Mouse (Mus musculus): ENCODE results near the gene Ccdc65. TPM values are rescaled to one million over a fixed set of nuclear protein-coding genes. Genes with fewer than 3 reads are reported as not detected.
"Not testable (repeated sequence)": the region's sequence is repeated elsewhere in the genome, so short reads cannot be mapped to it uniquely, and the experiment has no call there.

The Ccdc65 gene
- total RNA-seq, 2 experiments from 2014 or later: 0.38 to 0.55 TPM

- DNase-seq: no peak
These were observed 30.8 kb downstream of the Ccdc65 start for GRCm38 (mm10) chr15:98738796-98739195.

- DNase-seq: no peak
These were observed 32.2 kb downstream of the Ccdc65 start for GRCm38 (mm10) chr15:98740219-98740618.

GRCm38 (mm10) chr15:98742766-98743428 is 34.9 kb downstream of the Ccdc65 start:
- no peak for DNase-seq

GRCm38 (mm10) chr15:98743863-98744262 is 35.9 kb downstream of the Ccdc65 start:
- DNase-seq: not testable (repeated sequence)

GRCm38 (mm10) chr15:98746344-98746965 is 38.4 kb downstream of the Ccdc65 start:
- no peak for DNase-seq

GRCm38 (mm10) chr15:98747296-98747695 is 39.3 kb downstream of the Ccdc65 start:
- DNase-seq: no peak

GRCm38 (mm10) chr15:98749093-98749492 is 41.1 kb downstream of the Ccdc65 start:
- DNase-seq: no peak

- DNase-seq: no peak
These were observed 45.0 kb downstream of the Ccdc65 start for GRCm38 (mm10) chr15:98753021-98753423.

GRCm38 (mm10) chr15:98754125-98754524 is 46.1 kb downstream of the Ccdc65 start:
- no peak for DNase-seq

- DNase-seq: peak; percentile 75
These were observed 54.2 kb downstream of the Ccdc65 start for GRCm38 (mm10) chr15:98762201-98762621.

- peak; percentile 97 for DNase-seq
These were observed 54.9 kb downstream of the Ccdc65 start, which contains the start of gene Arf3 for GRCm38 (mm10) chr15:98762670-98763529. Gene Arf3, minus strand, starts transcription at chr15:98763214.

- no peak for DNase-seq
These were observed 57.9 kb downstream of the Ccdc65 start for GRCm38 (mm10) chr15:98765929-98766328.

GRCm38 (mm10) chr15:98768259-98768658 is 60.3 kb downstream of the Ccdc65 start:
- DNase-seq: no peak

- DNase-seq: no peak
These were observed 63.9 kb downstream of the Ccdc65 start for GRCm38 (mm10) chr15:98771813-98772425.

- DNase-seq: peak; percentile 17
These were observed 64.7 kb downstream of the Ccdc65 start for GRCm38 (mm10) chr15:98772511-98773211.

Other genes with a start within 250 kb of the Ccdc65 start
- not detected for gene OR5BS1P, start 238.3 kb upstream of the Ccdc65 start, total RNA-seq (2021)
- not detected for gene Lalba, start 225.5 kb upstream of the Ccdc65 start, total RNA-seq (2021)
- not detected for gene Olfr279, start 215.8 kb upstream of the Ccdc65 start, total RNA-seq (2021)
- gene Kansl2, start 173.9 kb upstream of the Ccdc65 start, total RNA-seq (2021): 10 to 100 TPM; 88.8 to 93.8 TPM
- gene Ccnt1, start 137.3 kb upstream of the Ccdc65 start, total RNA-seq (2021): 10 to 100 TPM; 33.8 to 34.1 TPM
- gene 4930415O20Rik, start 137.2 kb upstream of the Ccdc65 start, total RNA-seq (2021): not detected
- 100 to 1,000 TPM; 141 to 152 TPM for gene Adcy6, start 98.1 kb upstream of the Ccdc65 start, total RNA-seq (2021)
- gene Cacnb3, start 77.4 kb upstream of the Ccdc65 start, total RNA-seq (2021): 10 to 100 TPM; 15.5 to 15.8 TPM
- 10 to 100 TPM; 57.6 to 59.6 TPM for gene Ddx23, start 45.3 kb upstream of the Ccdc65 start, total RNA-seq (2021)
- 1 to 10 TPM; 1.5 TPM for gene Rnd1, start 30.7 kb upstream of the Ccdc65 start, total RNA-seq (2021)
- 10 to 100 TPM; 11.0 to 12.8 TPM for gene Fkbp11, start 20.0 kb downstream of the Ccdc65 start, total RNA-seq (2021)
- 10 to 100 TPM; 40.9 to 43.7 TPM for gene Arf3, start 55.0 kb downstream of the Ccdc65 start, total RNA-seq (2021)
- under 1 TPM; 0.36 to 0.50 TPM for gene Wnt10b, start 69.9 kb downstream of the Ccdc65 start, total RNA-seq (2021)
- not detected for gene Wnt1, start 81.7 kb downstream of the Ccdc65 start, total RNA-seq (2021)
- gene Ddn, start 101.3 kb downstream of the Ccdc65 start, total RNA-seq (2021): 1 to 10 TPM in 1 of 2 experiments, under 1 TPM in 1; 0.93 to 1.2 TPM
- gene Prkag1, start 123.3 kb downstream of the Ccdc65 start, total RNA-seq (2021): 10 to 100 TPM; 88.9 to 89.3 TPM
- gene Kmt2d, start 163.0 kb downstream of the Ccdc65 start, total RNA-seq (2021): 10 to 100 TPM; 65.6 to 67.2 TPM
- gene Rhebl1, start 186.3 kb downstream of the Ccdc65 start, total RNA-seq (2021): 1 to 10 TPM; 2.0 TPM
- 1 to 10 TPM; 2.7 to 3.5 TPM for gene Dhh, start 190.3 kb downstream of the Ccdc65 start, total RNA-seq (2021)
- gene Lmbr1l, start 210.0 kb downstream of the Ccdc65 start, total RNA-seq (2021): 10 to 100 TPM; 14.1 to 15.9 TPM
- gene Tuba1b, start 226.4 kb downstream of the Ccdc65 start, total RNA-seq (2021): 100 to 1,000 TPM; 873 to 889 TPM
- not detected for gene Gm49450, start 245.3 kb downstream of the Ccdc65 start, total RNA-seq (2021)
- 100 to 1,000 TPM; 435 TPM for gene Tuba1a, start 245.5 kb downstream of the Ccdc65 start, total RNA-seq (2021)